Mouse (Mus musculus) testis, postnatal 10 days (tissue): ENCODE data around the gene Phlpp1.

ENCODE experiments used
- DNase-seq: peaks from one replicate; pipeline ENCODE4 v3.0.0; 2021; ENCODE audit warnings: low spot score

Gene Phlpp1

GRCm38 (mm10) chr1:106386542-106386941, 215.0 kb downstream of the Phlpp1 start:
- no peak for DNase-seq

GRCm38 (mm10) chr1:106387264-106387663, 215.7 kb downstream of the Phlpp1 start:
- no peak for DNase-seq

GRCm38 (mm10) chr1:106389673-106390072, 218.1 kb downstream of the Phlpp1 start:
- DNase-seq, result peak; percentile 77

GRCm38 (mm10) chr1:106393072-106393471, 221.5 kb downstream of the Phlpp1 start:
- no peak for DNase-seq

- DNase-seq, result no peak
These were observed 223.1 kb downstream of the Phlpp1 start for GRCm38 (mm10) chr1:106394678-106395077.

GRCm38 (mm10) chr1:106395476-106395875, 223.9 kb downstream of the Phlpp1 start:
- peak; percentile 71 for DNase-seq

- DNase-seq, result no peak
These were observed 229.5 kb downstream of the Phlpp1 start for GRCm38 (mm10) chr1:106400900-106401634.

GRCm38 (mm10) chr1:106403011-106403501, 231.5 kb downstream of the Phlpp1 start:
- DNase-seq, result no peak

- no peak for DNase-seq
These were observed 235.3 kb downstream of the Phlpp1 start for GRCm38 (mm10) chr1:106406852-106407251.

GRCm38 (mm10) chr1:106407963-106408440, 236.4 kb downstream of the Phlpp1 start:
- DNase-seq, result no peak

GRCm38 (mm10) chr1:106410858-106411257, 239.3 kb downstream of the Phlpp1 start:
- DNase-seq, result no peak

GRCm38 (mm10) chr1:106425128-106425936, 253.8 kb downstream of the Phlpp1 start:
- DNase-seq, result no peak

- DNase-seq, result no peak
These were observed 256.6 kb downstream of the Phlpp1 start for GRCm38 (mm10) chr1:106428170-106428569.

GRCm38 (mm10) chr1:106428580-106428979, 257.0 kb downstream of the Phlpp1 start:
- DNase-seq, result no peak

GRCm38 (mm10) chr1:106433580-106433979, 262.0 kb downstream of the Phlpp1 start:
- no peak for DNase-seq
